Mouse (Mus musculus) Muller cell, postnatal 12 days (primary cell): Measurements from ENCODE around the gene Rbp7.
"Not testable (repeated sequence)": the region's sequence is repeated elsewhere in the genome, so short reads cannot be mapped to it uniquely, and the experiment has no call there.

Source experiments
- DNase-seq: peaks from one replicate; pipeline ENCODE4 v3.0.0-alpha.2; 2015; ENCODE audit errors: inconsistent ontology term

The Rbp7 gene

DNA sequence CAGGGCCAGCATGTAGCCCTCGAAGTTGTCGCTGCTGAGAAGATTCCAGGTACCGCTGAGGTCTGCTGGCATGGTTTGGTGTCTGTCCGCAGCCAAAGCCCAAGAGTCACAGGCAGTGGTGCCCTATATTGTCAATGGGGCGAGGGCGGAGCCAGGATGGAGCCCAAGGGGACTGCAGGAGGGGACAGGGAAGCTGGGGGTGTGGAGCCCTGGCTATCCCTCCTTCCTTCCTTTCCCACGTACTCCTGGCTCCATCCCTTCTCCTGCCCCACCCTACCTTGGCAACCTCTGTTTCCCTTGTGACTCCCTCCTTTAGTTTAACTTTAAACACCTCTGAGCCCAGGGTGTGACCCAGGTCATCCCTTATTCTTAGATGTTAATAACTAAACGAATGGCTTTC is at the start of gene Rbp7:
TSS of gene Rbp7 (minus strand) at position 100 of the 400 bp plus-strand sequence.
- no peak for DNase-seq

- DNase-seq, result no peak
These were observed 49.6 kb upstream of the Rbp7 start for GRCm38 (mm10) chr4:149504363-149504762.

DNA sequence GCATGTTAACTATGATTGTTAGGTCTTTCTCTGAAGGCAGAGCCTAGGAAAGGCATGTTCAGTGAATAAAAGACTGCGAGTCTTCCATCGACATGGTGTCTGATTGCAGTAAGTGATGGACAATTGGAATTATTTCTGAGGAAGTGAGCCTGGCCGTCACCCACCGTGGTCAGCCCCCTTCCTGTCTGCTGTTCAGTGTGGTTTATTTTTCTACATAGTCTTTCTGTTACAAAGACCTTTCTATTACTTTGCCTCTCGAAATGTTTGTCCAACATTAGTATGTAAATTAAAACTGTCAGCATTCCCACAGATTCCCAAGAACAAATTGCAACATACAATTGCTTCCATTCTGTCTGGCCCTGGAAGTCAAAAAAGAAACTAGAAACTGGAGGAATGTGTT is 45.0 kb upstream of the Rbp7 start:
- no peak for DNase-seq

DNA sequence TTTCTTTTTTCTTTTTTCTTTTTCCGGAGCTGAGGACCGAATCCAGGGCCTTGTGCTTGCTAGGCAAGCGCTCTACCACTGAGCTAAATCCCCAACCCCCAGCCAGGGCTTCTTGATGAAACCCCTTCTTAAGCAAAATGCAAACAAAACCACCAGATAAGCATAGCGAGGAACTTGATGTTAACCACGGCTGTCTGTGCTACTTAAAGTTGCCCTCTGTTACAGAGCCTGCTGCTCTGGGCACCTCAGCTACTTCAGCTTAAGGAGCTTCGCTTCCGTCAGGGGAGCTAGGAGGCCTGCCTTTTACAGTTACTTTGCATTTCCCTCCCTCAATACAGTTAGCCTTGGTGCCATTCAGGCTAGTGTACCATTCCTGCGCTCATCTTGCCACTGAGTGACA is 44.1 kb upstream of the Rbp7 start:
- no peak for DNase-seq

GRCm38 (mm10) chr4:149496612-149497011 is 41.8 kb upstream of the Rbp7 start:
- DNase-seq, result peak; percentile 85

DNA sequence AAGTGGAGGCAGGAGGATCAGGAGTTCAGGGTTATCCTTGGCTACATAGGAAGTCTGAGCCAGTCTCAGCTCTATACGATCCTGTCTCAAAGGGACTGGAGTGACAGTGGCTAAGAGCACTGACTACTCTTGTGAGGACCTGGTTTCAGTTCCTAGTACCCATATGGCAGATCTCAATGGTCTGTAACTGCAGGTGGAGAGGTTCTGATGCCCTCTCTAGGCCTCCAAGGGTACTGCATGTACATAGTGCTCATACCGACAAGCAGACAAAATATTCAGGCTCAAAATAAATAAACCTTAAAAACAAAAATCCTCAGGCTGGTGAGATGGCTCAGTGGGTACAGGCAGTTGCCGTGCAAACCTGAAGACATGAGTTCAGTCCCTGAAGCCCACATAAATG is 36.4 kb upstream of the Rbp7 start:
- DNase-seq, result no peak

- no peak for DNase-seq
These were observed 34.9 kb upstream of the Rbp7 start for GRCm38 (mm10) chr4:149489415-149490240.

- DNase-seq, result no peak
These were observed 33.0 kb upstream of the Rbp7 start for GRCm38 (mm10) chr4:149487729-149488128.

- peak; percentile 52 for DNase-seq
These were observed 31.0 kb upstream of the Rbp7 start for GRCm38 (mm10) chr4:149485825-149486206.

GRCm38 (mm10) chr4:149485053-149485824 is 30.5 kb upstream of the Rbp7 start, which contains the start of the genes Nmnat1 and Lzic:
Nmnat1 (minus strand) TSS chr4:149485202.
Lzic (plus strand) TSS chr4:149485229.
- peak; percentile 97 for DNase-seq

DNA sequence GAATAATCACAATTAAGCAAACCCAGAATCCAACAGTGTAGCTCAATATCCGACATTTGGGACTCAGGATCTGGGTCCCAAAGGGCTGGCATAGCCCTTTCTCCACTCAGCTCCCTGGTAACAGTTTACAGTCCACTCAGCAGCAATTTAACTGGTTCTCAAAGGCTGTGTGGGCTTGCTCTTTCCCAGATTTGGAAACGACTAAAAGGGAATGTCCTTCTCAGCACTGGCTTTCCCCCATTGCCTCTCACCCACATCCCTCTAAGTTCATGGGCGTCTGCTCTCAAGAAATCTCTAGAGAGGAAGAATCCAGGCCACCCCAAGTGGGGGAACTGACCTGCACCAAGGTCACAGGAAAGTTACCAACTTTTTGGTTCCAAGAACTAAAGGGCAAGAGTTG is 29.8 kb upstream of the Rbp7 start:
- DNase-seq, result no peak

DNA sequence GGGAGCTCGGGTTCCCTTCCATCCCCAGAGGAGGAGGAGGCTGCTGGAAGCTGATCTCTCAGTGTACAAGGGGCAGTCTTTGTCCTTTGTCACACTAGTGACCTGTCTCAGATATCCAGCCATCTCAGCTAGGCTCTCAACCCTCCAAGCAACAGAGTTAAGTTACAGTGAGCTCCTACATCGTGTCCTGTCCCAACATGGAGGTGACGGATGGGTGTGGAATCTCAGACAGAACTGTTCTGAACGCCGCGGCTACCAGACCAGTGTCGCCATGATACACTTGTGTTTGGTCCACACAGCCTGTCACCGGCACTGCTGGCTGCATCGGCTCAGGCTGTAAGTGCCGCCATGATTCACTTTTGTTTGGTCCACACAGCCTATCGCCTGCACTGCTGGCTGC is 22.3 kb upstream of the Rbp7 start, which contains the start of gene Tmem274:
TSS of gene Tmem274 (plus strand) at position 301 of the 400 bp plus-strand sequence.
- DNase-seq, result no peak

- no peak for DNase-seq
These were observed 20.3 kb upstream of the Rbp7 start for GRCm38 (mm10) chr4:149475096-149475495.

DNA sequence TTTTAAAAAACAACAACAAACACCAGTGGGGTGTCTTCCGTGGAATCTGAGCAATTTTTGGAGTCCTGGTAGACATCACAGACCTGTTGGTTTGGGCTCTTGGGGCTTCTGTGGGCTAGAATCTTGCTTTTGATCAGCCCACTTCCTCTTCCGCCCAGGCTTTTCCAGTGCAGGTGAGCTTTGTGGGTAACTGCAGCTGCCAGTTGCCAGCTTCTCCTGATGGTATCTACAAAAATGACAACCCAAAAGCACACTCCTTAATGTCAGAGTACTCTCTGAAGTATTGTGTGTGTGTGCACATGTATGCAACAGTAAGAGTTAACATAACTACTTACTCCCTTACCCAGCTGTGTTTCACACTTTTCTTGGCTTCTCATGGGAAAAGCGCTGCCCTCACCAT is 14.8 kb upstream of the Rbp7 start:
- DNase-seq, result no peak

DNA sequence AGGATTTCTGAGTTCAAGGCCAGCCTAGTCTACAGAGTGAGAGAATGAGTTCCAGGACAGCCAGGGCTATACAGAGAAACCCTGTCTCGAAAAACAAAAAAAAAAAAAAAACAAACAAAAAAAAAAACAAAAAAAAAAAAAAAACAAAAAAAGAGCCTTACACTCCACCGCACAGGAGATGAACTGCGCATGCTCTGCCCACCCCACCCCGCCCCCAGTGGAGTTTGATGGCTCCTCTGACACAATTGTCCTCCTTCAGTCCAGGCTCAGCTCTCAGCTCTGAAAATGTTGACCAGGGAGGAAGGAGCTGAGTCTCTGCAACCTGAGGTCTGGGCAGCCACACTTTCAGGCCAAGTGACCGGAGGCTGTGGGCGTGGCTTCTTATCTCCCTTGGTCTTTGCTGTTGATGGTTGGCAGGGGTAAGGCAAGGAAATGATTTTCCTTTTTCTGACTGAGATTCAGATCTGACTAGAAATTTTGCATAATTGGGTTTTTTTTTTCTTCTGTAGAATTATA is 8.7 kb upstream of the Rbp7 start:
- DNase-seq, result no peak

DNA sequence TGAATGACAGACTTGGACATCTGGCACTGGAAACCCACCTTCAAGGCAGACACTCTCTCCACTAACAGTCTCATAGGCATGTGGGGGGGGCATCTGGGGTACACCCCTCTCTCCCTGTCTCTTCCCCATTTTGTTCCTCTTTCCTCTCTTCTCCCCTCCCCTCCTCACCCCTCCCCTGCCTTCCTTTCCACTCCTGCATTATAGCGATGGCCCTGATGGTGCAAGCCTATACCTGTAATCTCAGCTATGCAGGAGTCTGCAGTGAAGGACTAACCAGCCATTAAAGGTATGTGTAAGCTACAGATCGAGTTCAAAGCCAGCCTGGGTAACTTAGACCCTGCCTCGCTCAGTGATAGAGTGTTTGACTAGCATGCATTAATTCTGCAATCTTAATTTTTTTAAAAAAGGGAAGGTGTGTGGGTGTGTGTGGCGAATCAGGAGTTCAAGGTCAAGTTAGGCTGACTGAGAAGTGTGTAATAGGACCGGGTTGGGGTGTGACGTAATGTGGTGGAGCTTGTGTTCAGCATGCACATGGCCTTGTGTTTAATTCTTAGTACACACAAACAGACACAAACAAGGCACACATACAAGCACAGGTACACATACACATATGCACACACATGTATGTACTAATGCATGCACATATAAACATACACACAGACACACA is 7.7 kb upstream of the Rbp7 start:
- no peak for DNase-seq

- DNase-seq, result no peak
These were observed 7.0 kb upstream of the Rbp7 start for GRCm38 (mm10) chr4:149461579-149462304.

GRCm38 (mm10) chr4:149460475-149460874 is 5.7 kb upstream of the Rbp7 start:
- not testable (repeated sequence) for DNase-seq

- peak; percentile 65 for DNase-seq
These were observed 4.6 kb upstream of the Rbp7 start for GRCm38 (mm10) chr4:149459425-149459824.

DNA sequence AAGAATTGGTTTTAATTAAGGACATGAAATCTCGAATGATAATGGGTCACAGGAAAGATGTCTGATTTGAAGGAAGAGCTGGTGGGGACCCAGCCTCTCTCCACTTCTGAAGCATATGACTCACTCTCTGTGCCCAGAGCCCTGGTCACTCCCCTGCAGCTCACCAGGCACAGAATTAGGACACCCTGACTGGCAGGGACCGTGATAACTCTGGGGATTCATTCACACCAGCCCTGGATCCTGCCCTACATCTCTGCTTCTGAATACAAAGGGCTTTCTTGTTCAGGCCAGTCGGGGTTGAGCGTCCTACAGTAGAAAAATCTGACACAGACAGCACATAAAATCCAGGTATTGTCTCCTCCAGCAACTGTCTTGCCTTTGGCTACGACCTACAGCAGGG is 3.7 kb upstream of the Rbp7 start:
- peak; percentile 93 for DNase-seq

DNA sequence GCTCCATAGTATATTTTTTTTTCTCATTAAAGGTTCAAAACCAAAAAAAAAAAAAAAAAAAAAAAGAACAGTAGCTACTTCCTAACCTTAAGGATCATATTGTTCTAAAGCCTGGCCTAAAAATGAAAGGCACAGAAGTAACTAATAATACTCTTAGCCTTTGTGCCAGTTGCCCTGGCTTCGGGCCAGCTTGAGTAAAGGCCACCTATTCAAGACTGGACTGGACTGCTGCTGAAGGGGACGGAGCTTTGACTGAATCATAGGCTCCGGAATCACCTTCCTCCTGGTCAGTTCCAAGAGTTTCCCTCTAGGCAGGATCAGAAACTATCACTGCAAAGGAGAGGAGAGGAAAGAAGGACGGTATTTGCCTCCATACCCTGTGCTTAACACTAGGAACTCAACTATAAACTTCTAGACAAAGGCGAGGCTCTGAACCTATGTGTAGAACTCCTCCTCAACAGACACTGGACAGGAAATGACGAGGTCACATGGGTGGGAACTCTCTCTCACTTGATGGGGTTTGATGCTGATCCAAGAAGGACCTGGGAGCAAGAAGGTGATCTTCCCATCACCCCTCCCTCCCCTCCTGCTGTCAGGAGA is 3.2 kb upstream of the Rbp7 start:
- DNase-seq, result peak; percentile 31
